Mouse (Mus musculus) limb, embryonic 14.5 days (tissue): ENCODE results near the gene Stim1. TPM values are rescaled to one million over a fixed set of nuclear protein-coding genes. Genes with fewer than 3 reads are reported as not detected.
"Not testable (repeated sequence)": the region's sequence is repeated elsewhere in the genome, so short reads cannot be mapped to it uniquely, and the experiment has no call there.

Experiments
- ATAC-seq: fragments of 200-750 bp; cut with Nextera tagmentation; 2 replicates; pipeline ENCODE4 v1.8.0; 2017; ENCODE audit warnings: low read depth, moderate number of reproducible peaks, moderate TSS enrichment; ENCODE audit not compliant: low FRiP score
- DNase-seq: peaks from one replicate; pipeline ENCODE4 v3.0.0-alpha.2; 2015; ENCODE audit warnings: low spot score
- H3K27ac ChIP-seq: fragments of 300-500 bp; sonication (generic); replicated peaks from 2 replicates; pipeline ENCODE4 v1.5.1; 2014; ENCODE audit warnings: low read depth, mild to moderate bottlenecking, low read length, moderate library complexity, mixed read lengths
- H3K27me3 ChIP-seq: fragments of 300-500 bp; sonication (generic); 2 replicates; pipeline ENCODE4 v1.6.1; 2014; ENCODE audit warnings: low read length, mixed read lengths; ENCODE audit not compliant: control insufficient read depth, insufficient read depth
- H3K36me3 ChIP-seq: fragments of 300-500 bp; sonication (generic); 2 replicates; pipeline ENCODE4 v1.6.1; 2014; ENCODE audit warnings: mild to moderate bottlenecking, low read length, moderate library complexity, mixed read lengths; ENCODE audit not compliant: control insufficient read depth, insufficient read depth
- H3K4me1 ChIP-seq: fragments of 300-500 bp; sonication (generic); 2 replicates; pipeline ENCODE4 v1.6.1; 2014; ENCODE audit warnings: antibody characterized with exemption, low read length, mixed read lengths; ENCODE audit not compliant: control insufficient read depth, insufficient read depth
- H3K4me2 ChIP-seq: fragments of 300-500 bp; sonication (generic); replicated peaks from 2 replicates; pipeline ENCODE4 v1.6.1; 2014; ENCODE audit warnings: low read depth, mild to moderate bottlenecking, low read length, moderate library complexity; ENCODE audit not compliant: severe bottlenecking
- H3K4me3 ChIP-seq: fragments of 300-500 bp; sonication (generic); replicated peaks from 2 replicates; pipeline ENCODE4 v1.5.1; 2014; ENCODE audit warnings: low read length
- H3K9ac ChIP-seq: fragments of 300-500 bp; sonication (generic); 2 replicates; pipeline ENCODE4 v1.6.1; 2014; ENCODE audit warnings: mild to moderate bottlenecking, low read depth, low read length, moderate library complexity; ENCODE audit not compliant: severe bottlenecking
- H3K9me3 ChIP-seq: fragments of 300-500 bp; sonication (generic); 2 replicates; pipeline ENCODE4 v1.6.1; 2016; ENCODE audit warnings: low read length; ENCODE audit not compliant: control insufficient read depth
- POLR2A ChIP-seq: fragments of 200-500 bp; IDR thresholded peaks from 2 replicates; pipeline ENCODE4 v1.8.0; 2012; ENCODE audit warnings: inconsistent platforms, mild to moderate bottlenecking, moderate library complexity, borderline replicate concordance; ENCODE audit not compliant: insufficient read depth, insufficient read length; ENCODE audit errors: extremely low read depth
- WGBS: fragments of 180-500 bp; shearing (Covaris S2); extraction: QIAGEN DNeasy Blood & Tissue Kit; methylation state at CpG from one replicate; pipeline ENCODE4 v1.1.7; 2014; 5-methylcytosine and 5-hydroxymethylcytosine counted together
- polyA plus RNA-seq, 2 experiments: library from polyadenylated mRNA; depleted of rRNA in 1 of 2; stranded (reverse) in 1 of 2; unstranded in 1 of 2; fragments of >200 nt; fragmentation: Nextera tagmentation in 1 of 2; extraction: Ambion mirVana in 1 of 2; gene quantifications; 2 replicates each; pipeline versions ENCODE4 v1.2.1 to v1.2.3; 2012 to 2014

The Stim1 gene
- polyA plus RNA-seq, 2 experiments, result 27.7 to 49.1 TPM

DNA sequence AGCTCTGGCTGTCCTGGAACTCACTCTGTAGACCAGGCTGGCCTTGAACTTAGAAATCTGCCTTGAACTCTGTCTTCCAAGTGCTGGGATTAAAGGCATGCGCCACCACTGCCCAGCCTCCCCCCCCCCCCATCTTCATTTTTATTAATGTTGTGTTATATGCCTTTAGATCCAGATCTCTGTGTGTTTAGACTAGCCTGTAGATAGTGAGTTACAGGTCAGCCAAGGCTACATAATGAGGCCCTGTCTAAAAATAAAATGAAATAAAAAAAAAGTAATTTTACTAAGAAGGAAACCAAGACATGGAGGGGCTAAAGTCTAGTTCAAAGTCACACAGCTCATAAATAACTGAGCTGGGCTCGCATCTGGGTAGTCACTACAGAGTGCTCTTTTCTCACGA is 211.3 kb downstream of the Stim1 start:
- 59% methylated on average over 3 of the region's 3 CpGs for WGBS
- TF ChIP-seq POLR2A, result no peak
- no peak overlapping the region for H3K4me3 ChIP-seq
- no peaks in the 10 kb centered on the region for H3K4me1 ChIP-seq
- no peak for DNase-seq
- H3K27ac ChIP-seq, result no peak overlapping the region
- no peak overlapping the region for H3K4me2 ChIP-seq
- ATAC-seq, result no peak
- H3K9ac ChIP-seq, result no peak overlapping the region
- no peaks in the 10 kb centered on the region for H3K27me3 ChIP-seq
- no peaks in the 10 kb centered on the region for H3K36me3 ChIP-seq
- no peaks in the 10 kb centered on the region for H3K9me3 ChIP-seq

GRCm38 (mm10) chr7:102479368-102480078 is 211.9 kb downstream of the Stim1 start:
- Histone ChIP-seq H3K9me3 (no peaks in the 10 kb centered on the region), H3K4me1 (no peaks in the 10 kb centered on the region), H3K9ac (no peak overlapping the region), H3K27me3 (no peaks in the 10 kb centered on the region), H3K4me2 (no peak overlapping the region), H3K36me3 (no peaks in the 10 kb centered on the region), H3K27ac (no peak overlapping the region), H3K4me3 (no peak overlapping the region)
- ATAC-seq (no peak), DNase-seq (peak; percentile 38)
- 67% methylated on average over 5 of the region's 5 CpGs for WGBS
- TF ChIP-seq POLR2A, result no peak

GRCm38 (mm10) chr7:102480821-102481220 is 213.2 kb downstream of the Stim1 start:
- no peaks in the 10 kb centered on the region for H3K9me3 ChIP-seq
- TF ChIP-seq POLR2A, result no peak
- no peak overlapping the region for H3K9ac ChIP-seq
- no peak overlapping the region for H3K27ac ChIP-seq
- no peaks in the 10 kb centered on the region for H3K27me3 ChIP-seq
- no peak for ATAC-seq
- no peak for DNase-seq
- no peak overlapping the region for H3K4me3 ChIP-seq
- H3K4me1 ChIP-seq, result no peaks in the 10 kb centered on the region
- H3K4me2 ChIP-seq, result no peak overlapping the region
- no peaks in the 10 kb centered on the region for H3K36me3 ChIP-seq
- 86% methylated on average over 4 of the region's 4 CpGs for WGBS

DNA sequence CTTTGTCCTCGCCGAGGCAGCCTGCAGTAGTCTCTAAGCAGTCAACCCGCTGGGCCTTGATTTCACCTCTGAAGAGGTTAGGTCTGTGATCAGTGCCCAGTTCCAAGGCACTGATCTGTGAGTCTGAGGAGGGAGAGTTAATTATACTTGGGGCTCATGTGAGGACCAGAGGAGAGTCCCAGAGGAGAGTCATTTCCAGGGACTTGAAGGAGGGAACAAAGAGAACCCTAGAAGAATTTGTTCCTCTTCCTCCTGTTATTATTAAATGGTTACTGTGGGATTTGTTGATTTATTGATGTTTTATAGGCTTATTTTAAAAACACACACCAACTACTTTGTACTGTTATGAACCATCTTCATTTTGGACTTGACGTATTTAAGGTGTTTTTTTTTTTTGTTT is 214.0 kb downstream of the Stim1 start, which contains the start of gene Olfr543:
Gene Olfr543 (minus strand): TSS at position 101 of the 400 bp plus-strand sequence.
- no peak for TF ChIP-seq POLR2A

DNA sequence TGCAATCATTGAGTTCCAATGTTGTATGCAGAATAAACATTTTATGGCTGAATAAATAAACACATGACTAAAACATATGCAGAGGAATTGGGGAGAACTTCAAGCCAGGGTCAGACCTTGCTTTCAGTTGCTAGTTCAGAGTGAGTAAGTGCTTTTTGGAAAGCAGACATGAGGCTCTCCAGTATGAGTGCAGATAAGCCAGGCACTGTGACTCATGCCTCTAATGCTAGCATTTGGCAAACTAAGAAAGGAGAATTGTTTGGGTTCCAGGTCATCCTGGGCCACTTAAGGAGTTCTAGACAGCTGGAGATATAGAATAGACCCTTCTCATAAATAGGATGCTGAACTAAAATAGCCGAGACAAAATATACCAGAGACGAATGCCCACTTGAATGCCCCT is 216.1 kb downstream of the Stim1 start:
- Histone ChIP-seq H3K27me3 (no peaks in the 10 kb centered on the region), H3K4me1 (no peaks in the 10 kb centered on the region), H3K27ac (no peak overlapping the region), H3K4me2 (no peak overlapping the region), H3K9ac (no peak overlapping the region), H3K36me3 (no peaks in the 10 kb centered on the region), H3K9me3 (no peaks in the 10 kb centered on the region), H3K4me3 (no peak overlapping the region)
- TF ChIP-seq POLR2A, result no peak
- ATAC-seq (no peak), DNase-seq (no peak)
- WGBS, result 92% methylated on average over 2 of the region's 2 CpGs

More for the DNA sequence above, 214.0 kb downstream of the Stim1 start, which contains the start of gene Olfr543:
- Histone ChIP-seq H3K9ac (no peak within 1 kb of the TSS), H3K27me3 (no peaks in the 10 kb centered on the region), H3K4me3 (no peak within 1 kb of the TSS), H3K36me3 (no peaks in the 10 kb centered on the region), H3K4me2 (no peak within 1 kb of the TSS), H3K27ac (no peak within 1 kb of the TSS), H3K4me1 (no peaks in the 10 kb centered on the region), H3K9me3 (no peaks in the 10 kb centered on the region)
- ATAC-seq, result no peak
- DNase-seq, result no peak
- WGBS, result 94% methylated on average over 4 of the region's 4 CpGs

DNA sequence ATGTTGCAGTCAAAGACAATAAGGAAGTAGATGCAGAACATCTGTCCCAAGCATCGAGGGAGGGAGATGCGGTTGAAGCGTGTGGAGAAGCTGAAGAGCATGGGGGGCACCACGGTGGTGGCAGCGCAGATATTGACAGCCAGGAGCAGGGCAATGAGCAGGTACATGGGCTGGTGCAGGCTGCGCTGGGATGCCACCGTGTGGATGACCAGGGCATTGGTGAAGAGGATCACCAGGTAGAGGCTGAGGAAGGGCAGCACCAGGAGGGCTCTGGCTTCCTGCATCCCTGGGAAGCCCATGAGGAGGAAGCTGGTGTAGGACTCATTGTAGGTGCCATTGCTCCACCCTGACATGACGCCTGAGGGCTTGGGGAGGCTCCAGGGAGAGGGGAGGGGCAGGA is 217.2 kb downstream of the Stim1 start:
- DNase-seq, H3K9ac ChIP-seq, ATAC-seq, H3K4me2 ChIP-seq, H3K36me3 ChIP-seq, H3K9me3 ChIP-seq, H3K27ac ChIP-seq, H3K4me3 ChIP-seq, H3K4me1 ChIP-seq, H3K27me3 ChIP-seq: not testable (repeated sequence)
- 60% methylated on average over 6 of the region's 8 CpGs for WGBS
